In genomic region chr6:143888556-143888955, GRCm38 (mm10) we compare ENCODE assay signal across 13 mouse cellular contexts.
"Had no signal": no experiment of that assay in that cellular context is flagged by ENCODE, and none has a peak within 500 bp of the region (broad histone marks: within the 10 kb centered on the region; RNA-seq: fewer than 3 reads in every experiment).

No protein-coding gene starts in this region.

- H3K36me3 ChIP-seq: liver, embryonic 13.5 days; midbrain, embryonic 12.5 days; neural tube, embryonic 13.5 days had no signal

- H3K27me3 ChIP-seq: liver, embryonic 13.5 days; midbrain, embryonic 12.5 days; neural tube, embryonic 13.5 days had no signal

- H3K27ac ChIP-seq: liver, embryonic 13.5 days; midbrain, embryonic 12.5 days; neural tube, embryonic 13.5 days had no signal

- H3K4me1 ChIP-seq: liver, embryonic 13.5 days; midbrain, embryonic 12.5 days had no signal

- H3K4me3 ChIP-seq: liver, embryonic 13.5 days; midbrain, embryonic 12.5 days; myocyte; neural tube, embryonic 13.5 days had no signal

- ATAC-seq: midbrain, embryonic 16.5 days had no signal

- DNase-seq: kidney, adult 9 months; kidney, postnatal 25 days; left cerebral cortex, postnatal 4 days; liver, embryonic 13.5 days; lung, adult 2 months; lung, postnatal 14 days; lung, postnatal 4 days; thymus, adult 18-20 months; thymus, postnatal 36 days had no signal

- H3K9ac ChIP-seq: liver, embryonic 13.5 days; midbrain, embryonic 12.5 days; neural tube, embryonic 13.5 days had no signal

- H3K9me3 ChIP-seq: liver, embryonic 13.5 days; midbrain, embryonic 12.5 days; neural tube, embryonic 13.5 days had no signal

- H3K4me2 ChIP-seq: liver, embryonic 13.5 days; midbrain, embryonic 12.5 days; neural tube, embryonic 13.5 days had no signal
